Mouse (Mus musculus): ENCODE measurements around the gene Rgs6. TPM values are rescaled to one million over a fixed set of nuclear protein-coding genes. Genes with fewer than 3 reads are reported as not detected.

Rgs6 gene
- polyA plus RNA-seq, 2 experiments = 0.07 to 0.20 TPM

- DNase-seq (ENCODE audit: low read depth in 3 of 3, low spot score in 3 of 3) = no peak
- Histone ChIP-seq H3K9me3 (ENCODE audit: control insufficient read depth, low read length) (no peaks in the 10 kb centered on the region), H3K36me3 (replicated peaks; ENCODE audit: control insufficient read depth, insufficient read depth, low read depth) (no peaks in the 10 kb centered on the region), H3K27me3 (ENCODE audit: control insufficient read depth, insufficient read depth, low read length) (no peaks in the 10 kb centered on the region), H3K9ac (replicated peaks) (no peak overlapping the region), H3K4me3 (ENCODE audit: insufficient read depth in 1 of 2, low read depth in 2 of 2, low read length in 2 of 2) (no peak overlapping the region), H3K4me2 (ENCODE audit: low read depth) (no peak overlapping the region), H3K27ac (no peak overlapping the region), H3K4me1 (replicated peaks; ENCODE audit: control insufficient read depth in 2 of 2, insufficient read depth in 2 of 2, low read length in 1 of 2) (0 out of 4 replicates have a peak, but pooled peaks cover 0 to 4% of the 10 kb centered on the region in 2 experiments)
- 35% methylated on average over 3 of the region's 3 CpGs for WGBS (ENCODE audit: insufficient replicate concordance)
- TF ChIP-seq EP300 (IDR thresholded peaks at IDR 0.05; ENCODE audit: low read depth) (no peak), CTCF (IDR thresholded peaks at IDR 0.05; ENCODE audit: low read depth) (no peak)
- ATAC-seq (ENCODE audit: insufficient read depth) = no peak
These were observed 446.9 kb downstream of the Rgs6 start for GRCm38 (mm10) chr12:83034859-83035569.

GRCm38 (mm10) chr12:83037798-83038560 lies 449.9 kb downstream of the Rgs6 start:
- no peak for TF ChIP-seq EP300 (IDR thresholded peaks at IDR 0.05; ENCODE audit: low read depth)
- TF ChIP-seq CTCF (IDR thresholded peaks at IDR 0.05; ENCODE audit: low read depth) = no peak
- WGBS (ENCODE audit: insufficient replicate concordance) = 58% methylated on average over 25 of the region's 25 CpGs
- no peak overlapping the region for H3K9ac ChIP-seq (replicated peaks)
- H3K4me2 ChIP-seq (ENCODE audit: low read depth) = no peak overlapping the region
- H3K27me3 ChIP-seq (ENCODE audit: control insufficient read depth, insufficient read depth, low read length) = no peaks in the 10 kb centered on the region
- ATAC-seq (ENCODE audit: insufficient read depth) (no peak), DNase-seq (ENCODE audit: low read depth in 3 of 3, low spot score in 3 of 3) (no peak)
- H3K4me1 ChIP-seq (replicated peaks; ENCODE audit: control insufficient read depth in 2 of 2, insufficient read depth in 2 of 2, low read length in 1 of 2) = 0 out of 4 replicates have a peak, but pooled peaks cover 0 to 4% of the 10 kb centered on the region in 2 experiments
- H3K4me3 ChIP-seq (ENCODE audit: insufficient read depth in 1 of 2, low read depth in 2 of 2, low read length in 2 of 2) = no peak overlapping the region
- H3K36me3 ChIP-seq (replicated peaks; ENCODE audit: control insufficient read depth, insufficient read depth, low read depth) = no peaks in the 10 kb centered on the region
- no peaks in the 10 kb centered on the region for H3K9me3 ChIP-seq (ENCODE audit: control insufficient read depth, low read length)
- H3K27ac ChIP-seq = no peak overlapping the region

GRCm38 (mm10) chr12:83038779-83039178 lies 450.7 kb downstream of the Rgs6 start:
- no peak overlapping the region for H3K4me2 ChIP-seq (ENCODE audit: low read depth)
- H3K4me1 ChIP-seq (replicated peaks; ENCODE audit: control insufficient read depth in 2 of 2, insufficient read depth in 2 of 2, low read length in 1 of 2) = 0 out of 4 replicates have a peak, but pooled peaks cover 0 to 4% of the 10 kb centered on the region in 2 experiments
- no peak overlapping the region for H3K9ac ChIP-seq (replicated peaks)
- no peak overlapping the region for H3K27ac ChIP-seq
- DNase-seq (ENCODE audit: low read depth in 3 of 3, low spot score in 3 of 3) (no peak), ATAC-seq (ENCODE audit: insufficient read depth) (no peak)
- H3K4me3 ChIP-seq (ENCODE audit: insufficient read depth in 1 of 2, low read depth in 2 of 2, low read length in 2 of 2) = no peak overlapping the region
- H3K36me3 ChIP-seq (replicated peaks; ENCODE audit: control insufficient read depth, insufficient read depth, low read depth) = no peaks in the 10 kb centered on the region
- TF ChIP-seq EP300 (IDR thresholded peaks at IDR 0.05; ENCODE audit: low read depth) (no peak), CTCF (IDR thresholded peaks at IDR 0.05; ENCODE audit: low read depth) (no peak)
- no peaks in the 10 kb centered on the region for H3K27me3 ChIP-seq (ENCODE audit: control insufficient read depth, insufficient read depth, low read length)
- WGBS (ENCODE audit: insufficient replicate concordance) = 31% methylated on average over 7 of the region's 7 CpGs
- no peaks in the 10 kb centered on the region for H3K9me3 ChIP-seq (ENCODE audit: control insufficient read depth, low read length)

GRCm38 (mm10) chr12:83039859-83040258 lies 451.8 kb downstream of the Rgs6 start:
- no peak overlapping the region for H3K4me2 ChIP-seq (ENCODE audit: low read depth)
- TF ChIP-seq EP300 (IDR thresholded peaks at IDR 0.05; ENCODE audit: low read depth) = no peak
- TF ChIP-seq CTCF (IDR thresholded peaks at IDR 0.05; ENCODE audit: low read depth) = no peak
- WGBS (ENCODE audit: insufficient replicate concordance) = 18% methylated on average over 3 of the region's 3 CpGs
- H3K27ac ChIP-seq = no peak overlapping the region
- peaks cover 0 to 4% of the 10 kb centered on the region in 2 experiments; a peak in 1 of 4 replicates for H3K4me1 ChIP-seq (replicated peaks; ENCODE audit: control insufficient read depth in 2 of 2, insufficient read depth in 2 of 2, low read length in 1 of 2)
- DNase-seq (ENCODE audit: low read depth in 3 of 3, low spot score in 3 of 3) (no peak), ATAC-seq (ENCODE audit: insufficient read depth) (no peak)
- H3K27me3 ChIP-seq (ENCODE audit: control insufficient read depth, insufficient read depth, low read length) = no peaks in the 10 kb centered on the region
- no peak overlapping the region for H3K4me3 ChIP-seq (ENCODE audit: insufficient read depth in 1 of 2, low read depth in 2 of 2, low read length in 2 of 2)
- H3K9me3 ChIP-seq (ENCODE audit: control insufficient read depth, low read length) = no peaks in the 10 kb centered on the region
- H3K9ac ChIP-seq (replicated peaks) = no peak overlapping the region
- H3K36me3 ChIP-seq (replicated peaks; ENCODE audit: control insufficient read depth, insufficient read depth, low read depth) = no peaks in the 10 kb centered on the region

- DNase-seq (ENCODE audit: low read depth in 3 of 3, low spot score in 3 of 3) (no peak), ATAC-seq (ENCODE audit: insufficient read depth) (no peak)
- H3K27ac ChIP-seq = no peak overlapping the region
- no peak overlapping the region for H3K4me3 ChIP-seq (ENCODE audit: insufficient read depth in 1 of 2, low read depth in 2 of 2, low read length in 2 of 2)
- no peak for TF ChIP-seq CTCF (IDR thresholded peaks at IDR 0.05; ENCODE audit: low read depth)
- no peak for TF ChIP-seq EP300 (IDR thresholded peaks at IDR 0.05; ENCODE audit: low read depth)
- H3K9me3 ChIP-seq (ENCODE audit: control insufficient read depth, low read length) = no peaks in the 10 kb centered on the region
- no peaks in the 10 kb centered on the region for H3K36me3 ChIP-seq (replicated peaks; ENCODE audit: control insufficient read depth, insufficient read depth, low read depth)
- no peak overlapping the region for H3K9ac ChIP-seq (replicated peaks)
- H3K27me3 ChIP-seq (ENCODE audit: control insufficient read depth, insufficient read depth, low read length) = no peaks in the 10 kb centered on the region
- H3K4me2 ChIP-seq (ENCODE audit: low read depth) = no peak overlapping the region
- 68% methylated on average over 6 of the region's 6 CpGs for WGBS (ENCODE audit: insufficient replicate concordance)
- peaks cover 0 to 1% of the 10 kb centered on the region in 2 experiments; a peak in 1 of 4 replicates for H3K4me1 ChIP-seq (replicated peaks; ENCODE audit: control insufficient read depth in 2 of 2, insufficient read depth in 2 of 2, low read length in 1 of 2)
These were observed 456.0 kb downstream of the Rgs6 start for GRCm38 (mm10) chr12:83043980-83044620.

All from liver, embryonic 14.5 days (tissue).